Mouse (Mus musculus) testis, adult 2 months (tissue): ENCODE data around the gene Kdm1a. TPM values are rescaled to one million over a fixed set of nuclear protein-coding genes. Genes with fewer than 3 reads are reported as not detected.

Experiments used
- H3K27ac ChIP-seq: fragments of 200-500 bp; 2 replicates; pipeline ENCODE4 v1.5.1; 2012; ENCODE audit warnings: low read depth, low read length; ENCODE audit not compliant: control insufficient read depth, insufficient read depth
- H3K27me3 ChIP-seq: fragments of 200-500 bp; 2 replicates; pipeline ENCODE4 v1.6.1; 2012; ENCODE audit warnings: mild to moderate bottlenecking, low read length, moderate library complexity; ENCODE audit not compliant: control insufficient read depth, insufficient read depth
- H3K36me3 ChIP-seq: fragments of 200-500 bp; 2 replicates; pipeline ENCODE4 v1.6.1; 2012; ENCODE audit warnings: mild to moderate bottlenecking, low read length; ENCODE audit not compliant: control insufficient read depth, insufficient read depth
- H3K4me1 ChIP-seq: fragments of 200-500 bp; 2 replicates; pipeline ENCODE4 v1.6.1; 2012; ENCODE audit warnings: low read length; ENCODE audit not compliant: control insufficient read depth, insufficient read depth
- H3K4me3 ChIP-seq: fragments of 200-500 bp; 2 replicates; pipeline ENCODE4 v1.5.1; 2012; ENCODE audit warnings: low read depth, mild to moderate bottlenecking, low read length, moderate library complexity, mixed read lengths; ENCODE audit not compliant: control insufficient read depth
- CTCF ChIP-seq: fragments of 200-500 bp; IDR thresholded peaks from 2 replicates; pipeline ENCODE4 v1.5.1; 2012; ENCODE audit warnings: low read depth, mild to moderate bottlenecking, inconsistent platforms, low read length, moderate library complexity; ENCODE audit not compliant: control insufficient read depth, insufficient read depth, insufficient replicate concordance
- POLR2A ChIP-seq: fragments of 200-500 bp; IDR thresholded peaks from 2 replicates; pipeline ENCODE4 v1.6.1; 2012; ENCODE audit warnings: low read depth, mild to moderate bottlenecking, inconsistent platforms, low read length, moderate library complexity; ENCODE audit not compliant: control insufficient read depth
- polyA plus RNA-seq: library from polyadenylated mRNA; depleted of rRNA; stranded (reverse); fragments of >200 nt; gene quantifications from 2 replicates; pipeline ENCODE4 v1.2.3, GENCODE M21; 2012

Gene Kdm1a
- polyA plus RNA-seq, 1 experiment = 46.7 TPM

GRCm38 (mm10) chr4:136601476-136601875 is 1.0 kb downstream of the Kdm1a start:
- peaks cover 10% of the 10 kb centered on the region for H3K4me1 ChIP-seq
- TF ChIP-seq POLR2A (no peak), CTCF (no peak)
- H3K4me3 ChIP-seq = peak overlapping the region; percentile 73
- H3K36me3 ChIP-seq = no peaks in the 10 kb centered on the region
- H3K27ac ChIP-seq = no peak overlapping the region
- H3K27me3 ChIP-seq = no peaks in the 10 kb centered on the region

GRCm38 (mm10) chr4:136600536-136600935 is 2.0 kb downstream of the Kdm1a start:
- no peak for TF ChIP-seq POLR2A
- no peak for TF ChIP-seq CTCF
- Histone ChIP-seq H3K27ac (no peak overlapping the region), H3K27me3 (no peaks in the 10 kb centered on the region), H3K36me3 (no peaks in the 10 kb centered on the region), H3K4me3 (no peak overlapping the region), H3K4me1 (peaks cover 4% of the 10 kb centered on the region)

GRCm38 (mm10) chr4:136599869-136600268 is 2.7 kb downstream of the Kdm1a start:
- Histone ChIP-seq H3K27ac (no peak overlapping the region), H3K4me3 (no peak overlapping the region), H3K27me3 (no peaks in the 10 kb centered on the region), H3K36me3 (no peaks in the 10 kb centered on the region), H3K4me1 (peaks cover 4% of the 10 kb centered on the region)
- no peak for TF ChIP-seq POLR2A
- no peak for TF ChIP-seq CTCF

DNA sequence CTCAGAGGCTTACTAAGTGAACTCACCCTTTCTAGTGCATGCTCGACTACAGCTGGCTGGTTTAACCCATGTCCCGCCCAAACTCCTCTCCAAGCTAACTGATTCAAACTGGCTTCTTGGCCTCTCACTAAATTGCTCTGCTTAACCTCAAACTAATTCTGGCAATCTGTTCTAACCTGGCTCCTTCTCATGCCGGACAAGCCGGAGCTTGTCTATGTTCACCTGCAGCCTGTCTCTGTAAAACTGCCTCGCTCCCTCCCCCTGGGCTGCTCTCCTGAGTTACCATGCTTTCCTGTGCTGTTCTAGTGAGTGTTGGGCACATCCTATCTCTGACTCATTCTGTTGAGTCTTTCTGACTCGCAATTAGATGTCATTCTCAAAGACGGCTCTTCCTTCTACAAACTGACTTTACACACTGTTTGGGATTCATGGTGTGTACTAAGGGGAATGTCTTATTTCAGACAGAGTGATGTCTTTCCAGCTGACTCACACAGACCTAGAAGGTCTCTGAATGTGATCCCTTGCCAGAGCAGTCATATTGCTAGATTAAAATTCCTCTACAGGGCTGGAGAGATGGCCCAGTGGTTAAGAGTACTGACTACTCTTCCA is 4.2 kb downstream of the Kdm1a start:
- Histone ChIP-seq H3K4me1 (peaks cover 4% of the 10 kb centered on the region), H3K4me3 (no peak overlapping the region), H3K27me3 (no peaks in the 10 kb centered on the region), H3K36me3 (no peaks in the 10 kb centered on the region), H3K27ac (no peak overlapping the region)
- no peak for TF ChIP-seq CTCF
- TF ChIP-seq POLR2A = no peak

DNA sequence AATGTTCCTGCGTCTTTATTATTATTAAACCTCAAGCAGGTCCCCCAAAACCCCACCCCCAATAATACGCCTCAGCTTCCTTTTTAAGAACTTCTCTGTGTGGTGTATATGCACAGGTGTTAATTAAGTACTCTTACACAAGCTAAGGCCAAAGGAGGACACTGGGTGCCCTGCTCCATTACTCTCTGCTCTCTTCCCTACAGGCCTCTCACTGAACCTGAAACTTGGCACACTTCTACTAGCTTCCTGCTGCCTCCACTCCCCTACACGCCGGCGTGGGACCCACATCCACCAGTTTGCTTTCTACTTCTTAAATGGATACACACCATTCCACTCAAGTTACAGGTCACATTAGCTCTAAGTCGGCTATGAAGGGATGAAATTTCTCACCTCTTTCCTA is 7.3 kb downstream of the Kdm1a start:
- H3K4me3 ChIP-seq = no peak overlapping the region
- TF ChIP-seq CTCF (no peak), POLR2A (no peak)

DNA sequence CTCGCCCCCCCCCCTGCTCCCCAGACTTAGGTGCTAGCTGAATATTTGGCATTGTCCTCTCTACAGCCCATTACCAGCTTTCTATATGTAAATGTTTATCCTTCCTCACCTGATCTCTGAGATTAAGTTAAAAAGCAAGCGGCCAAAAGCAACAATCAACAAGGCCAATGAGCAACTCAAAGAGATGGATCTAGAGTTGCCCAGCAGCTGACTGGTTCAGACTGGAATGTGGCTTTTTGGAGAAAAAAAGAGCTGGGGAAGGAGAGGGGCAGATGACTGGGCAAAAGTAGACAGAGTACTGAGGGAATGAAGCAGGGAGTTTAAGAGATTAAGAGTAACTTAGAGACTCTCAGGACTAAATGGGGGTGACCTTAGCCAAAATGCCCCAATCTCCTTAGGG is 8.5 kb downstream of the Kdm1a start:
- Histone ChIP-seq H3K27me3 (no peaks in the 10 kb centered on the region), H3K36me3 (no peaks in the 10 kb centered on the region), H3K4me1 (no peaks in the 10 kb centered on the region; the same call in 1 of the 2 replicates), H3K4me3 (no peak overlapping the region), H3K27ac (no peak overlapping the region)
- TF ChIP-seq POLR2A (no peak), CTCF (no peak)

More for the DNA sequence above, 7.3 kb downstream of the Kdm1a start:
- Histone ChIP-seq H3K4me1 (no peaks in the 10 kb centered on the region; the same call in 1 of the 2 replicates), H3K27me3 (no peaks in the 10 kb centered on the region), H3K36me3 (no peaks in the 10 kb centered on the region), H3K27ac (no peak overlapping the region)

DNA sequence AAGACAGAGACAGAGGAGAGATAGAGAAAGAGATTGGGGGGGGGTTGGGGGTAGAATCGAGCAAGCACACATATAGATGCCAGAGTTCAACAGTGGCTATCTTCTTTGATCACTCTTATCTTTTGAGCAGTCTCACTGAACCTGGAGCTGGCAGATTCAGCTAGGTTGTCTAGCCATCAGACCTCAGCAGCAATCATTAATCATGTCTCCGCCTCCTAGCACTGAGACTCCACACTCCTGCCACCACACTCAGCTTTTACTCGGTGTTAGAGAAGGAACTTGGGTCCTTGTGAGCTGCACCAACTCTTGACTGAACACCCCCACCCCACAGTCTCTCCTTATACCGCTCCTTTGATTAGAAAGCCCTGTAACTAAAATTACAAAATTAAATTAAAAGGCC is 10.4 kb downstream of the Kdm1a start:
- H3K4me3 ChIP-seq = no peak overlapping the region
- no peaks in the 10 kb centered on the region; the same call in 1 of the 2 replicates for H3K4me1 ChIP-seq
- H3K27me3 ChIP-seq = no peaks in the 10 kb centered on the region
- H3K36me3 ChIP-seq = no peaks in the 10 kb centered on the region
- no peak overlapping the region for H3K27ac ChIP-seq
- TF ChIP-seq POLR2A (no peak), CTCF (no peak)

GRCm38 (mm10) chr4:136588003-136588402 is 14.5 kb downstream of the Kdm1a start:
- H3K36me3 ChIP-seq = no peaks in the 10 kb centered on the region
- H3K27me3 ChIP-seq = no peaks in the 10 kb centered on the region
- TF ChIP-seq CTCF (no peak), POLR2A (no peak)
- no peaks in the 10 kb centered on the region; the same call in 1 of the 2 replicates for H3K4me1 ChIP-seq
- no peak overlapping the region for H3K4me3 ChIP-seq
- no peak overlapping the region for H3K27ac ChIP-seq
